11 mouse cellular contexts compared by ENCODE assay signal in genomic region chr7:96864894-96865722, GRCm38 (mm10).
A peak's percentile ranks its signal among the peaks of the same experiment; 100 is the strongest.
DNase-seq lines count a peak whose midpoint lies in the region; ATAC-seq and TF ChIP-seq lines count a peak whose summit lies in the region.
"Had no signal": no experiment of that assay in that cellular context is flagged by ENCODE, and none has a peak within 500 bp of the region (broad histone marks: within the 10 kb centered on the region; RNA-seq: fewer than 3 reads in every experiment).

No protein-coding gene starts in this region.

- peaks cover 24% of the 10 kb centered on the region for H3K4me1 ChIP-seq in hindbrain, embryonic 15.5 days (replicated peaks)
- H3K4me1 ChIP-seq: megakaryocyte, embryonic 14.5 days had no signal

- no peak for TF ChIP-seq CTCF in left cerebral cortex, adult 2 months (IDR thresholded peaks at IDR 0.05)

- intact Hi-C loops in left cerebral cortex, adult 2 months (cut with DNase I): no loop called here

- 18% methylated on average over 7 of the region's 7 CpGs for WGBS in hindbrain, embryonic 15.5 days

- DNase-seq in Muller cell, postnatal 12 days (ENCODE audit: inconsistent ontology term): peak; percentile 96
- peak; percentile 32 for DNase-seq in brain, embryonic 18.5 days (ENCODE audit: low read depth, low spot score)
- peak; percentile 24 for DNase-seq in neural tube, embryonic 10.5 days (ENCODE audit: extremely low spot score, low spot score)
- no peak for DNase-seq in adrenal gland, adult 2 months
- DNase-seq in left cerebral cortex, adult 2 months (ENCODE audit: extremely low spot score in 1 of 2, low spot score in 2 of 2): no peak
- DNase-seq: kidney, adult 18-20 months; liver had no signal

- no peaks in the 10 kb centered on the region for H3K9me3 ChIP-seq in hindbrain, embryonic 15.5 days
- H3K9me3 ChIP-seq: heart, embryonic 13.5 days; megakaryocyte, embryonic 14.5 days had no signal

- no peak overlapping the region; the same call in 1 of the 2 replicates for H3K27ac ChIP-seq in hindbrain, embryonic 15.5 days (replicated peaks)
- H3K27ac ChIP-seq in left cerebral cortex, adult 2 months: no peak overlapping the region
- H3K27ac ChIP-seq: heart, embryonic 13.5 days had no signal

- no peaks in the 10 kb centered on the region for H3K27me3 ChIP-seq in hindbrain, embryonic 15.5 days
- H3K27me3 ChIP-seq: heart, embryonic 13.5 days had no signal

- H3K9ac ChIP-seq in hindbrain, embryonic 15.5 days: no peak overlapping the region
- H3K9ac ChIP-seq: heart, embryonic 13.5 days had no signal

- no peaks in the 10 kb centered on the region for H3K36me3 ChIP-seq in hindbrain, embryonic 15.5 days

- H3K4me2 ChIP-seq in hindbrain, embryonic 15.5 days: no peak overlapping the region
- H3K4me2 ChIP-seq: heart, embryonic 13.5 days had no signal

- no peak overlapping the region for H3K4me3 ChIP-seq in hindbrain, embryonic 15.5 days
- no peak overlapping the region for H3K4me3 ChIP-seq in left cerebral cortex, adult 2 months
- H3K4me3 ChIP-seq: heart, embryonic 13.5 days; megakaryocyte, embryonic 14.5 days had no signal

- peak; percentile 68 for ATAC-seq in hindbrain, embryonic 15.5 days (ENCODE audit: low FRiP score, low read depth)
- no peak for ATAC-seq in monocyte, adult 5-6 weeks (replicated peaks; ENCODE audit: insufficient number of reproducible peaks, low FRiP score, low TSS enrichment, poor library complexity, severe bottlenecking)

Comparison
In these comparisons a context has a peak if more than half of its experiments do, and no peak if none do; other contexts are left out.
1. DNase-seq: peak in Muller cell, postnatal 12 days (single experiment), brain, embryonic 18.5 days (single experiment) and neural tube, embryonic 10.5 days (single experiment); none in adrenal gland, adult 2 months (single experiment) and left cerebral cortex, adult 2 months (0 of 2).